Mouse (Mus musculus): Measurements from ENCODE around the gene Wwc1.

DNA sequence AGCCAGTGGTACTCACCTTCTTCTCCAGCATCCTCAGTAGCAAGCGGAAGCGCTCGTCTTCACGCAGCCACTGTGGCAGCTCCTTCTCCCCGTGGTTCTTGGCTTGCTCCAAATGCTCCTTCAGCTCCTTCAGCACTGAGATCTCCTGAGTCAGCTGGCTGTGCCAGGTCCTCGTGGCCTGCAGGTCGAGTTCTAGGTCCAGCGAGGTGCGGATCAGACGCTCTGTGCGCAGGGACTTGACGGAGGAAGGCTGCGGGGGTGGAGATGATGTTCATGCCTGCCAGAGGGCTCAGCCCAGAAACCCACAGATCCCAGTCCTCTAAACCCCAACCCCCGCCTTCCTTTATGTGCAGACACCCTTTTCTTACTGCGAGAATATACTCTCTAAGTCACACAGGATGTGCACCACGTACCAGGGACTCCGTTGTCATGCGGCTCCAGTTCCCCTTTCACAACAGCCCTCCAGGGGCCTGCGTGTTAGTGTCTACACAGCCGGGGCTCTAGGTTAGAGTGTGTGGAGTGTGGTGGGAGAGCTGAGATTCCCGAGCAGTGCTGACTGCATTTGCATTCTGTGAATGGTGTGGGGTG lies 138.5 kb downstream of the Wwc1 start:
- TF ChIP-seq CTCF (IDR thresholded peaks at IDR 0.05; ENCODE audit: insufficient read depth, low read depth, low read length) (no peak), POLR2A (IDR thresholded peaks at IDR 0.05; ENCODE audit: insufficient read depth, low read depth, low read length) (no peak)

All from olfactory bulb, adult 2 months (tissue).